ENCODE assay signal across 13 mouse cellular contexts in the genomic region with DNA sequence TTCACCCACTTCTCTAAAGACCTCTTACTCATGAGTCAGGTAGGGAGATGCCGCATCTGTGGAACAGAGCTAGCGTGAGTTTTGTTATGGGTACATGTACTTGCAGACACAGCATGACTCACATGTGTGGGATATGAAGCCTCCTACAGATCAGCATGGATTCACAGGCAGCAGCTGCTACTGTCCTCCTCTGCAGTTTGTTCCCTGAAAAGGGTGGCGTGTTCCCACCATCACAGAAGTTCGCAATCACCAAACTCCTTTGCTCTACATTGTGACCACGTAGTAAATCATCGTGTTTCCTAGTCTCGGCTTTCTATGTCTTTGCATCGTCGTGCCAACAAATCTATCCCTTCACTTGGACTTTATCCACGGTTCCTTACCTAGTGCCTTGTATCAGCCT.
DNase-seq lines count a peak whose midpoint lies in the region; TF ChIP-seq lines count a peak whose summit lies in the region.
"Had no signal": no experiment of that assay in that cellular context is flagged by ENCODE, and none has a peak within 500 bp of the region (broad histone marks: within the 10 kb centered on the region; RNA-seq: fewer than 3 reads in every experiment).

No protein-coding gene starts in this region.

- DNase-seq in frontal cortex, adult 2 months (ENCODE audit: extremely low spot score in 1 of 2, low spot score in 1 of 2), result peak; percentile 88
- peak; percentile 70 to 89 for DNase-seq in layer of hippocampus, adult 2 months (ENCODE audit: low spot score in 2 of 2)
- peak; percentile 44 to 93 for DNase-seq in left cerebral cortex, adult 8-10 months (ENCODE audit: low spot score in 2 of 2)
- DNase-seq in right cerebral cortex, postnatal 14 days, result peak; percentile 6
- DNase-seq in adrenal gland, postnatal 4 days (ENCODE audit: low spot score in 2 of 2), result no peak
- DNase-seq in heart, postnatal 4 days, result no peak
- DNase-seq in testis, postnatal 10 days (ENCODE audit: low spot score), result no peak
- DNase-seq: cerebellum, adult 11-12 months; kidney, postnatal 14 days; liver; spleen, adult 18-20 months had no signal

- H3K27ac ChIP-seq in layer of hippocampus, adult 2 months, result peak overlapping the region; percentile 91
- H3K27ac ChIP-seq: forebrain, embryonic 15.5 days; hindbrain, embryonic 13.5 days had no signal

- H3K4me3 ChIP-seq in layer of hippocampus, adult 2 months, result no peak overlapping the region
- H3K4me3 ChIP-seq: forebrain, embryonic 15.5 days; hindbrain, embryonic 13.5 days had no signal

- no peak for TF ChIP-seq CTCF in layer of hippocampus, adult 2 months (conservative IDR thresholded peaks at IDR 0.05)

Comparison
In these comparisons a context has a peak if more than half of its experiments do, and no peak if none do; other contexts are left out.
1. DNase-seq: peak in frontal cortex, adult 2 months (2 of 2), layer of hippocampus, adult 2 months (2 of 2), left cerebral cortex, adult 8-10 months (2 of 2) and right cerebral cortex, postnatal 14 days (single experiment); none in adrenal gland, postnatal 4 days (0 of 2), heart, postnatal 4 days (single experiment) and testis, postnatal 10 days (single experiment).